Mouse (Mus musculus) liver, adult 2 months (tissue): ENCODE results near the gene Barx2. TPM values are rescaled to one million over a fixed set of nuclear protein-coding genes. Genes with fewer than 3 reads are reported as not detected.

Experiments
- DNase-seq: peaks from one replicate; pipeline ENCODE4 v3.0.0-alpha.2; 2011; ENCODE audit warnings: low read depth, low spot score; ENCODE audit errors: extremely low read depth
- H3K27ac ChIP-seq: fragments of 200-500 bp; replicated peaks from 2 replicates; pipeline ENCODE4 v1.5.1; 2012; ENCODE audit warnings: low read depth, mild to moderate bottlenecking, control low read depth, inconsistent platforms, low read length; ENCODE audit not compliant: insufficient read depth
- H3K27me3 ChIP-seq: fragments of 200-500 bp; 2 replicates; pipeline ENCODE4 v1.6.1; 2012; ENCODE audit warnings: mild to moderate bottlenecking, moderate library complexity, low read length, inconsistent platforms; ENCODE audit not compliant: control insufficient read depth, insufficient read depth
- H3K36me3 ChIP-seq: fragments of 200-500 bp; 2 replicates; pipeline ENCODE4 v1.6.1; 2012; ENCODE audit warnings: low read length, inconsistent platforms; ENCODE audit not compliant: control insufficient read depth, insufficient read depth
- H3K4me1 ChIP-seq: fragments of 200-500 bp; 2 replicates; pipeline ENCODE4 v1.6.1; 2011; ENCODE audit warnings: low read length; ENCODE audit not compliant: control insufficient read depth, insufficient read depth
- H3K4me3 ChIP-seq: fragments of 200-500 bp; 2 replicates; pipeline ENCODE4 v1.5.1; 2011; ENCODE audit warnings: low read depth, mild to moderate bottlenecking, control low read depth, low read length, moderate library complexity; ENCODE audit not compliant: insufficient read depth
- H3K79me2 ChIP-seq: fragments of 200-500 bp; 2 replicates; pipeline ENCODE4 v1.6.1; 2012; ENCODE audit warnings: inconsistent platforms, mild to moderate bottlenecking, low read length, moderate library complexity; ENCODE audit not compliant: control insufficient read depth, insufficient read depth
- H3K9ac ChIP-seq: fragments of 200-500 bp; 2 replicates; pipeline ENCODE4 v1.6.1; 2012; ENCODE audit warnings: low read depth, mild to moderate bottlenecking, control low read depth, inconsistent platforms, low read length
- CTCF ChIP-seq: fragments of 200-500 bp; IDR thresholded peaks from 2 replicates; pipeline ENCODE4 v1.5.1; 2011; ENCODE audit warnings: low read depth, low read length, control low read depth
- POLR2A ChIP-seq: fragments of 200-500 bp; IDR thresholded peaks from 2 replicates; pipeline ENCODE4 v1.6.1; 2011; ENCODE audit warnings: low read length, control low read depth; ENCODE audit not compliant: insufficient read depth; ENCODE audit errors: extremely low read depth
- WGBS: fragments of 180-500 bp; shearing (Covaris S2); methylation state at CpG from one replicate; pipeline ENCODE4 v1.1.7; 2018; 5-methylcytosine and 5-hydroxymethylcytosine counted together
- polyA plus RNA-seq: library from polyadenylated mRNA; depleted of rRNA; stranded (reverse); fragments of >200 nt; gene quantifications from 2 replicates; pipeline ENCODE4 v1.2.3, GENCODE M21; 2012; rRNA removed
- total RNA-seq: library from RNA; depleted of rRNA; stranded (reverse); fragments of >200 nt; gene quantifications from 2 replicates; pipeline ENCODE4 v1.2.3, GENCODE M21; 2014; rRNA removed

The Barx2 gene
- total and polyA plus RNA-seq, 2 experiments = 0.09 TPM; not detected in 1

GRCm38 (mm10) chr9:31840037-31840436, 73.2 kb downstream of the Barx2 start:
- Histone ChIP-seq H3K27ac (no peak overlapping the region), H3K79me2 (no peaks in the 10 kb centered on the region), H3K9ac (no peak overlapping the region), H3K4me3 (no peak overlapping the region), H3K4me1 (no peaks in the 10 kb centered on the region), H3K36me3 (no peaks in the 10 kb centered on the region), H3K27me3 (no peaks in the 10 kb centered on the region)
- no peak for TF ChIP-seq POLR2A
- TF ChIP-seq CTCF = no peak
- DNase-seq = no peak
- 83% methylated on average over 3 of the region's 3 CpGs for WGBS

DNA sequence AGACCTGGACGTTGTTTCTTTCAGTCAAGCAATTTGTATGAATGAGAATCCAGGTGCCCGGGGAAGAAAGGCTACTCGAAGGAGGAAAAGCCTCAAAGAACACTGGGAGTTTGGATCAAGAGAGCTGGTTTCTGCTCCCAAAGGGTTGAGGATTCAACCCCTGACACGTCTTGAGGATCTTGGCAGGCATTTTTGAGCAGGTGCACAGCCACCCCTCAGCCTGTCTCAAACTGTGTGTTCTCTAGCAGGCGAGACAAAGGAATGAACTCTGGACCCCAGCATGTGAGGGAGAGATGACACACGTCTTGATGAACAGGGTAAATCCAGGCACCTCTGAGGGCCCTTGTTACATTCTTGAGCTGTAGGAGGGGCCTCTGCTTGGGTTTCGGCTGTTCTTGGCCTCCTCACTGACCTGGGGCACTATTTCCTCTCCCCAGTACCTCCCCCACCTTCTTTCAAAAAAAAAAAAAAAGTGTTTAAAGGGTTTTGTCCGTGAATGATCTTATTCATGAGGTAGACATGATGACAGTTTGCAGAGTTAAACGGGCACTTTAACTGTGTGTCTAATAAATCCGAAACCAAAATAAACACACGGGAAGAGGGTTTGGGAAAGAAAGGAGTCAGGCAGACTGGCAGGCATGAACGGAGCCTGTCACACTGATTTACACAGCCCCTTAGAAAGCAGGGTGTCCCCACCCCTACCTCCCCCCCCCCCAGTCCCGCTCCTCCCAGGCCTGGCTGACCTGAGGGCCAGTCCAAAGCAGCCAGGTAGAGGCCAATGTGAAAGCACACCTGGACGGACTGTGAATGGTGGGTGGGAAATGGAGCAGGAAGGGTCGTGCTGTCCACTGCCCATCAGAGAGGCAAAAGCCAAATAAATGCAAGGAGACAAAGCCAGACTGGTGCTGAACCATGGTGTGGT, 73.9 kb downstream of the Barx2 start:
- Histone ChIP-seq H3K27me3 (no peaks in the 10 kb centered on the region), H3K27ac (no peak overlapping the region), H3K4me1 (no peaks in the 10 kb centered on the region), H3K36me3 (no peaks in the 10 kb centered on the region), H3K9ac (no peak overlapping the region), H3K79me2 (no peaks in the 10 kb centered on the region), H3K4me3 (no peak overlapping the region)
- no peak for TF ChIP-seq CTCF
- TF ChIP-seq POLR2A = no peak
- DNase-seq = no peak
- 58% methylated on average over 15 of the region's 15 CpGs for WGBS

DNA sequence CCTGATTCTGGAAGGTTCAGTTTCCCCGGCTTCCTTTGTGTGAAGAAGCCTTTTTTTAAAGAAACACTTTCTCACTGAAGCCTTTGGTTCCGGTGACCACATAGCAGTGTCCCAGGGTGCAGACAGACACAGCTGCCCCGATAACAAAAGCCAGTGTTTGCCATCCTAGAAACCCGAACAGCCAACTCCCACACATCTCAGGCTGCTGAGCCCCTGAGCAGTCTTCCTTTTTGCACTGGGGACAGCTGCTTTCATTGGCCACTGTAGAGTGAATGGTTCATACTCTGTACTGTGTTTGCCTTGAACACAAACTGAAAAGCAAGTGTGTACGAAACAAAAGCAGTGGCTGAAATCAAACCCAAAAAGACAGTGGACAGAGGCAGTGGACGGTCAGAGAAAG, 75.2 kb downstream of the Barx2 start:
- Histone ChIP-seq H3K4me1 (no peaks in the 10 kb centered on the region), H3K79me2 (no peaks in the 10 kb centered on the region)
- WGBS = 74% methylated on average over 6 of the region's 6 CpGs

DNA sequence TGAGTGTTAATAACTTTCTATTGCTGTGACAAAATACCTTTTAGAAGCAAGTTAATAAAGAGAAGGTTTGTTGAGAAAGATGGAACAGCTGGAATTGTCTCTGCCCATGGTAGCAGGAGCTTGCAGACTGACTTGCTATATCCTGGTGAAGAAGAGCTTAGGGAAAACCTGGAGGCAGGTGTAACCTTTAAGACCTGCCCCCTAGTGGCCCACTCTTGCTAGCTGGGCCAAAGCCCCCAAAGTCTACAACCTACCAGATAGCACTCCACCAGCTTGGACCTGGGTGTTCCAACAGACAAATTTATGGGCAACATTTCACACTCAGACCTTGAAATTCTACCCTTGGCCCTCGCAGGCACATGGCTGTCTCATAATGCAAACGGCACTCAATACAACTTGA, 104.5 kb downstream of the Barx2 start:
- DNase-seq = no peak
- Histone ChIP-seq H3K79me2 (no peaks in the 10 kb centered on the region), H3K4me1 (no peaks in the 10 kb centered on the region), H3K4me3 (no peak overlapping the region), H3K36me3 (no peaks in the 10 kb centered on the region), H3K27ac (no peak overlapping the region), H3K27me3 (no peaks in the 10 kb centered on the region), H3K9ac (no peak overlapping the region)
- 0 out of 2 replicates have a peak, but pooled peaks have one; percentile 22 for TF ChIP-seq CTCF
- TF ChIP-seq POLR2A = no peak
- 67% methylated on average over 2 of the region's 2 CpGs for WGBS

More for the DNA sequence above, 75.2 kb downstream of the Barx2 start:
- Histone ChIP-seq H3K4me3 (no peak overlapping the region), H3K36me3 (no peaks in the 10 kb centered on the region), H3K27ac (no peak overlapping the region), H3K9ac (no peak overlapping the region), H3K27me3 (no peaks in the 10 kb centered on the region)
- DNase-seq = no peak
- no peak for TF ChIP-seq POLR2A
- TF ChIP-seq CTCF = no peak

- H3K9ac ChIP-seq = no peak overlapping the region
- H3K4me1 ChIP-seq = no peaks in the 10 kb centered on the region
- H3K79me2 ChIP-seq = no peaks in the 10 kb centered on the region
- 91% methylated on average over 1 of the region's 1 CpGs for WGBS
- DNase-seq = no peak
- H3K27ac ChIP-seq = no peak overlapping the region
- no peak overlapping the region for H3K4me3 ChIP-seq
- no peak for TF ChIP-seq CTCF
- no peak for TF ChIP-seq POLR2A
- H3K36me3 ChIP-seq = no peaks in the 10 kb centered on the region
- H3K27me3 ChIP-seq = 0 out of 2 replicates have a peak, but pooled peaks cover 2% of the 10 kb centered on the region
Observed at GRCm38 (mm10) chr9:31802641-31803040, 110.6 kb downstream of the Barx2 start.

Other genes with a start within 250 kb of the Barx2 start
- 3.4 and 4.6 TPM in 2 replicates for gene Arhgap32, start 202.7 kb upstream of the Barx2 start, total RNA-seq
- 0.98 and 1.9 TPM in 2 replicates for gene Arhgap32, start 202.7 kb upstream of the Barx2 start, polyA plus RNA-seq